Mouse (Mus musculus) urinary bladder, postnatal 36 days (tissue): ENCODE measurements at regions not wholly inside any gene's neighbourhood (a gene's known extent, or its start where the extent isn't known, plus 50 kb on each side); places are given as distances from the start of the nearest gene placed in this dataset.

Source experiments
- DNase-seq, 2 experiments: peaks; one replicate each; pipeline ENCODE4 v3.0.0; 2022; ENCODE audit warnings: low spot score in 2 of 2, mixed read lengths in 1 of 2

- peak in 1 of 2 experiments; percentile 21 for DNase-seq
These were observed 101.3 kb downstream of the Tmco5 start for GRCm38 (mm10) chr2:116979561-116980391.

GRCm38 (mm10) chr2:116980692-116981091, 102.2 kb downstream of the Tmco5 start:
- DNase-seq: no peak

- DNase-seq: no peak
These were observed 104.9 kb downstream of the Tmco5 start for GRCm38 (mm10) chr2:116983351-116983750.

- no peak for DNase-seq
These were observed 105.4 kb downstream of the Tmco5 start for GRCm38 (mm10) chr2:116983821-116984351.

- DNase-seq: no peak
These were observed 106.1 kb downstream of the Tmco5 start for GRCm38 (mm10) chr2:116984597-116984996.

GRCm38 (mm10) chr2:116985549-116985948, 107.1 kb downstream of the Tmco5 start:
- no peak for DNase-seq

GRCm38 (mm10) chr2:116988953-116989674, 110.6 kb downstream of the Tmco5 start:
- no peak for DNase-seq

GRCm38 (mm10) chr2:116990106-116990505, 111.6 kb downstream of the Tmco5 start:
- no peak for DNase-seq

GRCm38 (mm10) chr2:116991561-116992042, 113.1 kb downstream of the Tmco5 start:
- DNase-seq: no peak

GRCm38 (mm10) chr2:116993724-116994123, 115.2 kb downstream of the Tmco5 start:
- no peak for DNase-seq

- DNase-seq: no peak
These were observed 117.8 kb downstream of the Tmco5 start for GRCm38 (mm10) chr2:116996302-116996701.

- DNase-seq: no peak
These were observed 120.3 kb downstream of the Tmco5 start for GRCm38 (mm10) chr2:116998822-116999221.

- no peak for DNase-seq
These were observed 121.1 kb downstream of the Tmco5 start for GRCm38 (mm10) chr2:116999592-116999991.

GRCm38 (mm10) chr2:117003976-117004375, 117.2 kb upstream of the Spred1 start:
- no peak for DNase-seq

- DNase-seq: no peak
These were observed 114.3 kb upstream of the Spred1 start for GRCm38 (mm10) chr2:117006846-117007245.

- DNase-seq: no peak
These were observed 112.3 kb upstream of the Spred1 start for GRCm38 (mm10) chr2:117008922-117009321.

- no peak for DNase-seq
These were observed 111.2 kb upstream of the Spred1 start for GRCm38 (mm10) chr2:117010001-117010400.

- DNase-seq: no peak
These were observed 110.2 kb upstream of the Spred1 start for GRCm38 (mm10) chr2:117010942-117011341.

- DNase-seq: peak; percentile 8 to 65
These were observed 103.1 kb upstream of the Spred1 start for GRCm38 (mm10) chr2:117017921-117018651.

GRCm38 (mm10) chr2:117018917-117019538, 102.1 kb upstream of the Spred1 start:
- peak; percentile 43 to 84 for DNase-seq

- DNase-seq: no peak
These were observed 101.6 kb upstream of the Spred1 start for GRCm38 (mm10) chr2:117019552-117019951.
